Mouse (Mus musculus) liver, adult 2 months (tissue): ENCODE results near the gene Gart.
A peak's percentile ranks its signal among the peaks of the same experiment; 100 is the strongest.

Source experiments
- CTCF ChIP-seq: fragments of 200-500 bp; IDR thresholded peaks from 2 replicates; pipeline ENCODE4 v1.5.1; 2011; ENCODE audit warnings: low read depth, low read length, control low read depth
- POLR2A ChIP-seq: fragments of 200-500 bp; IDR thresholded peaks from 2 replicates; pipeline ENCODE4 v1.6.1; 2011; ENCODE audit warnings: low read length, control low read depth; ENCODE audit not compliant: insufficient read depth; ENCODE audit errors: extremely low read depth

- TF ChIP-seq POLR2A (peak; percentile 90), CTCF (no peak)
These were observed 888 bp upstream of the Gart start, which contains the start of gene Son for GRCm38 (mm10) chr16:91647461-91648219.
